Mouse (Mus musculus) lung, adult 2 months (tissue): ENCODE measurements around the gene Rab40c. TPM values are rescaled to one million over a fixed set of nuclear protein-coding genes. Genes with fewer than 3 reads are reported as not detected.
A peak's percentile ranks its signal among the peaks of the same experiment; 100 is the strongest.

Experiments
- DNase-seq: peaks from one replicate; pipeline ENCODE4 v3.0.0; 2022
- H3K4me1 ChIP-seq: fragments of 200-500 bp; 2 replicates; pipeline ENCODE4 v1.6.1; 2011; ENCODE audit warnings: low read length; ENCODE audit not compliant: control insufficient read depth, insufficient read depth
- H3K4me3 ChIP-seq: fragments of 200-500 bp; replicated peaks from 2 replicates; pipeline ENCODE3; 2011; ENCODE audit warnings: low read depth, mild to moderate bottlenecking, control low read depth, low read length; ENCODE audit errors: extremely low read depth
- CTCF ChIP-seq: fragments of 200-500 bp; IDR thresholded peaks from 2 replicates; pipeline ENCODE4 v1.5.1; 2011; ENCODE audit warnings: mild to moderate bottlenecking, low read length, control low read depth; ENCODE audit not compliant: insufficient read depth
- POLR2A ChIP-seq: fragments of 200-500 bp; IDR thresholded peaks from 2 replicates; pipeline ENCODE4 v1.6.1; 2011; ENCODE audit warnings: low read depth, mild to moderate bottlenecking, control low read depth, low read length, borderline replicate concordance; ENCODE audit errors: extremely low read depth
- WGBS: fragments of 180-500 bp; shearing (Covaris S2); methylation state at CpG from one replicate; pipeline ENCODE4 v1.1.7; 2018; 5-methylcytosine and 5-hydroxymethylcytosine counted together
- polyA plus RNA-seq: library from polyadenylated mRNA; depleted of rRNA; stranded (reverse); fragments of >200 nt; gene quantifications from 2 replicates; pipeline ENCODE4 v1.2.3, GENCODE M21; 2012; rRNA removed

Gene Rab40c
- polyA plus RNA-seq, result 40.2 and 62.6 TPM in 2 replicates

DNA sequence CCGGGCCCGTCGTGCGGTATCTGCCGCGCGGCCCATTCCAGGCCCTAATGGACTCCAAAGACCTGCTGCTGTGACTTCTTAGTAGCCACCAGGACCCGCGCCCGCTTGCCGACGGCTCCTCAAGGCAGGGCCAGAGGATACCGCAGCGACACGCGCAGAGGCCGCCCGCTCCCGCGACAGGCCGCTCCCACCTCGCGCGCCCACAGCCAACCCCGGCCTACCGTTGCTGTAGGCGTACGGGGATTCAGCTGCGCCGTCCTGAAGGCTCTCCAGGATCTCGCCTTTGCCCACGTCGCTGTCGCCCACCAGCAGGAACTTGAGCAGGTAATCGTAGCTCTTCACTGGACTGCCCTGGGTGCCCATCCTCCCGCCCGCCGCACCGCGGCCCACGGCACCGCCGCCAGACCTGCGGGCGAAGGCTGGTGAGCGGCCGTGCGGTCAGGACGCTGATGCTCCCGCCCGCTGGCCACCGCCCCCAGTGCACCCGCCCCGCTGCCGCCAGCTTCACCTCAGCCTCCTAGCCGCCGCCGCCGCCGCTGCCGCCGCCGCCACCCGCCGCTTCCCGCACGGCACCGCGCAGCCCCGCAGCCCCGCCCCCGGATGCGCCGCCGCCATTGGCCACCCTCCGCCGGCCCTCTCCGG is at the start of gene Rab40c:
Gene Rab40c (minus strand): TSS at position 584 of the 642 bp plus-strand sequence.
- peak within 1 kb of the TSS; percentile 99 for H3K4me3 ChIP-seq
- peaks cover 17% of the 10 kb centered on the region for H3K4me1 ChIP-seq
- DNase-seq, result no peak
- no peak for TF ChIP-seq CTCF
- no peak for TF ChIP-seq POLR2A
- WGBS, result under 1% methylated on average over 70 of the region's 78 CpGs

DNA sequence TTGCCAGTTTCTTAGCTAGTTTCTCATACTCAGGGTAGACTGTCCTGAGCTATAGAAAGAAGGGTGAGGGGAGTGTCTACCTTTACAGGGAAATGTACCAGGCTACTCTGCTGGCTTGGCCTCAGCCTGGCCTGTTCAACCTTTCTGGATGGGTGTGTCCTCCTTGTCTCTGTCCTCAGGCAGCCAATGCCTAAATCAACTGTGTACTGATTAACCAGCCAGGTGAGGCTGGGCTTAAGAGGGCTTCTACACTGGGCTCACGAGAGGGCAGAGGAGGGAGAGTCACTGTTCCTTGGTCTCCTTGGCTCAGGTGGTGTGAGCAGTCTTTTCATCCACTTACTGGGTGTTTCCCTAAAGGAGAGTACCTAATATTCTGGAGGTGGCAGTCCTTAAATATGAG is 48.6 kb upstream of the Rab40c start:
- 56% methylated on average over 1 of the region's 1 CpGs for WGBS
- Histone ChIP-seq H3K4me1 (0 out of 2 replicates have a peak, but pooled peaks cover 6% of the 10 kb centered on the region), H3K4me3 (no peak overlapping the region)
- DNase-seq, result no peak
- TF ChIP-seq POLR2A (no peak), CTCF (no peak)

GRCm38 (mm10) chr17:25967652-25968051 is 48.1 kb upstream of the Rab40c start:
- TF ChIP-seq CTCF, result no peak
- TF ChIP-seq POLR2A, result no peak
- 36% methylated on average over 3 of the region's 3 CpGs for WGBS
- H3K4me3 ChIP-seq, result no peak overlapping the region
- 0 out of 2 replicates have a peak, but pooled peaks cover 6% of the 10 kb centered on the region for H3K4me1 ChIP-seq
- no peak for DNase-seq

GRCm38 (mm10) chr17:25964271-25964670 is 44.7 kb upstream of the Rab40c start:
- TF ChIP-seq CTCF, result no peak
- no peak for TF ChIP-seq POLR2A
- WGBS, result 83% methylated on average over 7 of the region's 7 CpGs

GRCm38 (mm10) chr17:25962413-25962905 is 42.9 kb upstream of the Rab40c start:
- Histone ChIP-seq H3K4me1 (no peaks in the 10 kb centered on the region), H3K4me3 (no peak overlapping the region)
- WGBS, result 90% methylated on average over 7 of the region's 7 CpGs
- no peak for TF ChIP-seq POLR2A
- TF ChIP-seq CTCF, result no peak
- no peak for DNase-seq

More at GRCm38 (mm10) chr17:25964271-25964670, 44.7 kb upstream of the Rab40c start:
- no peak overlapping the region for H3K4me3 ChIP-seq
- 0 out of 2 replicates have a peak, but pooled peaks cover 3% of the 10 kb centered on the region for H3K4me1 ChIP-seq
- DNase-seq, result no peak

DNA sequence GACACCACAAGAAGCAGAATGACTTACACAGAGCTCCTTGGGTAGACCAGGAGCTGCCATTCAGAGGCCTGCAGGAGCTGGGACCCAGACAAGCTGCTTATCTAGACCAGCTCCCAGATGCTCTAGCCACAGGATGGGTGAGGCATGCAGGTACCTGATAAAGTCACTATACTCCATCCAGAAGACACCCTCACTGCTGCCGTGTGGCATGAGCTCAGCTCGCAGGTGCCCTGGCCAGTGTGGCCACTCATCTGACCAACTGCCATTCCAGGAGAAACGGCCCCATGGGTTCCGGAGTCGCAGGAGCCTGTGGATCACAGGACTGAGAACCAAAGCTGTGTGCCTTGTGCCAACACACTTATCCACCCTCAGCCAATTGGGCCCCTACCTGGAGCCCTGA is 42.0 kb upstream of the Rab40c start:
- Histone ChIP-seq H3K4me1 (no peaks in the 10 kb centered on the region), H3K4me3 (no peak overlapping the region)
- no peak for TF ChIP-seq CTCF
- TF ChIP-seq POLR2A, result no peak
- no peak for DNase-seq
- 98% methylated on average over 5 of the region's 5 CpGs for WGBS

DNA sequence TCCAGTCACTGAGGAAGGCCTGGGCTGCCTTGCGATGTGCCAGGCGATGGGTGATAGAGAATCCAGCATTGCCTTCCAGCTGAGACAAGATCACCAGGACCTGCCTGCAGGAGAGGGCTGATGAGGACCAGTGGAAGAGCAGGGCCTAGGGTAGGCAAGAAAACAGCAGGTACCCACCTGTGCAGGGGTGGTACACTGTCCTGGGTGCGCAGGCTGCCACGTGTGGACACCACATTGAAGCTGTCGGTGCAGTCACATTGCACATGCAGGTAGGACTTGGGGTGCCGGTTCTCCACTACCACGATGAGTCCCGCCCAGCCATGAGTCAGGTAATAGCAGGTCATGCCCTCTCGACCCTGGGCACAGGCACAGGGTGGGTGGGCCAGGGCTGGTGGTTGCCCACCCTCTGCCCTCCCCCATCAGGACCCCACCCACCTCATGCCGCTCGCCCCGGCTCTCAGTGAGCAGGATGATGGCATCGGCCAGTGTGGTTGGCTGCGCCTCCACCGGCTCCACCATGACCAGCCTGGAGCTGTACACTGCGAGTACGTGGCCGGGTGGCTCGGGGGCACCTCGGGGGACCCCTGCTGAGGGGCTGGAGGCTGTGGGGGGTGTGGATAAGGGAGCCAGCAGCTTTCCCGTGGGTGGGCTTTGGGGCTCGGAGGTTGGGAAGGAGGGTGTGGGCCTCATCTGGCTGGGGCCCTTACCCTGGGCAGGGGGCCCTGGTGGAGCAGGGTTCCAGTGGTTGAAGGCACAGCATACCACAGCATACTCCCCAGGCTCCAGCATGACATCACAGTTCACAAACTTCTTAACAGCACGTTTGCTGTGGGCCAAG is 40.3 kb upstream of the Rab40c start:
- Histone ChIP-seq H3K4me3 (no peak overlapping the region), H3K4me1 (no peaks in the 10 kb centered on the region)
- 91% methylated on average over 23 of the region's 23 CpGs for WGBS
- no peak for DNase-seq
- TF ChIP-seq CTCF, result no peak
- no peak for TF ChIP-seq POLR2A

DNA sequence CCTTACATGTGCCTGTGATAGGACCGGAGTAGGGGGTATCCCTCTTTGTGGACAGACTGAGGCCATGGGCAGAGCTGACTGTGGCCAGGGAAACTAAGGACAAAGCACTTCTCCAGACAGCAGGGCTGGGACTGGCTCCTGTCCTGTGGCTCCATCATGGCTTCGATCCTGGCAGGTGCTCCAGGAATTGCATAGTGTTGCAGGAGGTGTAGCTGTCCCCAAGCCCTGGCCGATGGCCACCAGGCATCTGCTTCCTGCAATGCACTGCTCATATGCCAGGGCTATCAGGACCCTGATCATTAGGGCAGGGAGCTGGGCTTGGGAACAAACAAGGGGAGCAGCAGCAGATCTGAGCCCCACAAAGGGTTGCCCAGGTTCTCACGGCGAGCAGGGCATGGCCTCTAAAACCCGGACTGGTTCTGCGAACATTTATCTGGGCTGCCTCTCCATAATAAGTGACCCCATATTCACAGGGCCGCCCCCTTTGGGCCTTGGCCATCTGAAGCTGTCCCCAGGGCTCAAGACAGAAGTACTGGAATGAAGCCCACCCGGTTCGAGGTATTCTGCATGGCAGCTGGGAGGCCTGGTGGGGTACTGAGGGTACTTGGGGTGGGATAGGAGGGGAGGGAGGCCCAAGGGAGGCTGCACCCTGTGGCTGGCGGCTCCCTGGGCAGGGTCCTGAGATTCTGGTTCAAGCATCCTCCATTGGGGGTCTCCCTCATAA is 39.4 kb upstream of the Rab40c start:
- no peak for TF ChIP-seq CTCF
- no peak for TF ChIP-seq POLR2A

DNA sequence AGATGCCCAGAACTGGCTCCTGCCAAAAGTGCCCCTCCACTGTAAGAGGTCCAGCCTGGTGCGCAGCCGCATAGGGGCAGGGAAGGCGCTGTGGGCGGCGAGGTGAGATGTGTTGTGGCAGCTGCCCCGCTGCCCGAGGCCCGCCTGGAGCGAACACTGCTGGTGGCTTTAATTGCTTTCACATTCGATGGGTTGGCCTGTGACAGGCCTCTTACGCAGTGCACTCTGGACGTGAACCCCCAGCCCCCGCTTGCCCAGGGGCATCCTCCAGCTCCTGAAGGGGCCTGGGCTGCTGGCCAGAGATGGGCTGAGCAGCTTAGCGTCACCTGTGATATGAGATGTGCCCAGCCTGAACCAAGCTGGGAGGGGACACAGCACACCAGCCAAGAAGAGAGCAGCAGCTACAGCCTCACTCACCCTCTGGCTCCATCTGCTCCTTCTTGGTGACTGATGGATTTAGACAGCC is 38.1 kb upstream of the Rab40c start:
- Histone ChIP-seq H3K4me1 (no peaks in the 10 kb centered on the region), H3K4me3 (no peak overlapping the region)
- TF ChIP-seq POLR2A, result no peak
- TF ChIP-seq CTCF, result no peak
- 87% methylated on average over 14 of the region's 14 CpGs for WGBS
- no peak for DNase-seq

More for the DNA sequence above, 39.4 kb upstream of the Rab40c start:
- no peak overlapping the region for H3K4me3 ChIP-seq
- H3K4me1 ChIP-seq, result no peaks in the 10 kb centered on the region
- no peak for DNase-seq
- 94% methylated on average over 11 of the region's 11 CpGs for WGBS
